Mouse (Mus musculus) hindbrain, postnatal 0 days (tissue): ENCODE measurements around the gene Rsph10b. TPM values are rescaled to one million over a fixed set of nuclear protein-coding genes. Genes with fewer than 3 reads are reported as not detected.

Experiments used
- ATAC-seq: fragments of 200-750 bp; cut with Nextera tagmentation; 2 replicates; pipeline ENCODE4 v1.8.0; 2017; ENCODE audit warnings: mild to moderate bottlenecking, moderate TSS enrichment, moderate library complexity
- DNase-seq: peaks from one replicate; pipeline ENCODE4 v3.0.0-alpha.2; 2015; ENCODE audit warnings: low spot score
- H3K27ac ChIP-seq: fragments of 300-500 bp; sonication (generic); 2 replicates; pipeline ENCODE4 v1.5.1; 2014; ENCODE audit warnings: mild to moderate bottlenecking
- H3K27me3 ChIP-seq: fragments of 300-500 bp; sonication (generic); 2 replicates; pipeline ENCODE4 v1.6.1; 2014; ENCODE audit warnings: low read length, mixed read lengths; ENCODE audit not compliant: insufficient read depth
- H3K36me3 ChIP-seq: fragments of 300-500 bp; sonication (generic); 2 replicates; pipeline ENCODE4 v1.6.1; 2014; ENCODE audit warnings: low read length, mixed read lengths; ENCODE audit not compliant: insufficient read depth
- H3K4me1 ChIP-seq: fragments of 300-500 bp; sonication (generic); 2 replicates; pipeline ENCODE4 v1.6.1; 2014; ENCODE audit warnings: antibody characterized with exemption, low read length, mixed read lengths; ENCODE audit not compliant: insufficient read depth
- H3K4me2 ChIP-seq: fragments of 300-500 bp; sonication (generic); 2 replicates; pipeline ENCODE4 v1.6.1; 2014; ENCODE audit warnings: low read depth, mild to moderate bottlenecking, low read length, moderate library complexity, mixed read lengths
- H3K4me3 ChIP-seq: fragments of 300-500 bp; sonication (generic); 2 replicates; pipeline ENCODE4 v1.5.1; 2014; ENCODE audit warnings: low read length
- H3K9ac ChIP-seq: fragments of 300-500 bp; sonication (generic); replicated peaks from 2 replicates; pipeline ENCODE4 v1.6.1; 2014; ENCODE audit warnings: mild to moderate bottlenecking, low read length, moderate library complexity, mixed read lengths
- H3K9me3 ChIP-seq: fragments of 300-500 bp; sonication (generic); 2 replicates; pipeline ENCODE4 v1.6.1; 2016; ENCODE audit warnings: low read length, mixed read lengths
- CTCF ChIP-seq: IDR thresholded peaks from 2 replicates; pipeline ENCODE4 v1.5.1; 2016; ENCODE audit warnings: antibody characterized with exemption, control low read depth, low read depth
- WGBS: fragments of 180-500 bp; shearing (Covaris S2); extraction: QIAGEN DNeasy Blood & Tissue Kit; methylation state at CpG from one replicate; pipeline ENCODE4 v1.1.7; 2014; 5-methylcytosine and 5-hydroxymethylcytosine counted together
- polyA plus RNA-seq: library from polyadenylated mRNA; unstranded; fragments of >200 nt; fragmentation: Nextera tagmentation; extraction: Ambion mirVana; gene quantifications from 2 replicates; pipeline ENCODE4 v1.2.1, GENCODE M21; 2015
- total RNA-seq: library from RNA; depleted of rRNA; stranded (reverse); fragments of >200 nt; gene quantifications from 2 replicates; pipeline ENCODE4 v1.2.3, GENCODE M21; 2014; rRNA removed

Rsph10b gene
- total RNA-seq (3.9 and 5.0 TPM in 2 replicates), polyA plus RNA-seq (5.6 TPM in 2 replicates)

- TF ChIP-seq CTCF = no peak
- Histone ChIP-seq H3K27ac (no peak within 1 kb of the TSS), H3K4me1 (no peaks in the 10 kb centered on the region), H3K36me3 (peaks cover 28% of the 10 kb centered on the region), H3K9ac (no peak within 1 kb of the TSS), H3K9me3 (no peaks in the 10 kb centered on the region), H3K4me2 (peak within 1 kb of the TSS; percentile 19; the same call in 1 of the 2 replicates), H3K4me3 (no peak within 1 kb of the TSS), H3K27me3 (no peaks in the 10 kb centered on the region)
- peak; percentile 48 for DNase-seq
- WGBS = 14% methylated on average over 8 of the region's 8 CpGs
- peak; percentile 32; the same call in 1 of the 2 replicates for ATAC-seq
Observed at GRCm38 (mm10) chr5:143932831-143933230, at the start of gene Rsph10b. Gene Rsph10b, plus strand, starts transcription at chr5:143933035.

GRCm38 (mm10) chr5:143885274-143885673 lies 47.6 kb upstream of the Rsph10b start:
- no peak overlapping the region for H3K27ac ChIP-seq
- ATAC-seq = no peak
- DNase-seq = no peak
- no peaks in the 10 kb centered on the region for H3K9me3 ChIP-seq
- 98% methylated on average over 3 of the region's 3 CpGs for whole genome bisulfite sequencing
- peaks cover 89% of the 10 kb centered on the region for H3K36me3 ChIP-seq
- H3K4me2 ChIP-seq = no peak overlapping the region
- no peak overlapping the region for H3K9ac ChIP-seq
- H3K4me3 ChIP-seq = no peak overlapping the region
- H3K4me1 ChIP-seq = no peaks in the 10 kb centered on the region
- no peak for TF ChIP-seq CTCF
- no peaks in the 10 kb centered on the region for H3K27me3 ChIP-seq

- Histone ChIP-seq H3K4me1 (no peaks in the 10 kb centered on the region), H3K4me3 (no peak overlapping the region), H3K9me3 (no peaks in the 10 kb centered on the region), H3K27ac (no peak overlapping the region), H3K9ac (no peak overlapping the region), H3K36me3 (peaks cover 52% of the 10 kb centered on the region), H3K4me2 (no peak overlapping the region), H3K27me3 (no peaks in the 10 kb centered on the region)
- WGBS = 90% methylated on average over 6 of the region's 6 CpGs
- no peak for TF ChIP-seq CTCF
- no peak for DNase-seq
- ATAC-seq = no peak
Observed at GRCm38 (mm10) chr5:143890741-143891140, 42.1 kb upstream of the Rsph10b start.

GRCm38 (mm10) chr5:143892255-143892886 lies 40.5 kb upstream of the Rsph10b start:
- Histone ChIP-seq H3K27ac (no peak overlapping the region), H3K9ac (no peak overlapping the region), H3K4me3 (no peak overlapping the region), H3K27me3 (no peaks in the 10 kb centered on the region), H3K4me1 (no peaks in the 10 kb centered on the region), H3K36me3 (peaks cover 44% of the 10 kb centered on the region), H3K4me2 (no peak overlapping the region), H3K9me3 (no peaks in the 10 kb centered on the region)
- ATAC-seq (no peak), DNase-seq (peak; percentile 14)
- WGBS = 76% methylated on average over 9 of the region's 9 CpGs
- peak; percentile 34 for TF ChIP-seq CTCF

GRCm38 (mm10) chr5:143893396-143893795 lies 39.4 kb upstream of the Rsph10b start:
- H3K27ac ChIP-seq = no peak overlapping the region
- DNase-seq = no peak
- H3K4me3 ChIP-seq = no peak overlapping the region
- H3K9ac ChIP-seq = no peak overlapping the region
- no peak for TF ChIP-seq CTCF
- no peak for ATAC-seq
- no peak overlapping the region for H3K4me2 ChIP-seq
- no peaks in the 10 kb centered on the region for H3K9me3 ChIP-seq
- peaks cover 44% of the 10 kb centered on the region for H3K36me3 ChIP-seq
- WGBS = 72% methylated on average over 5 of the region's 5 CpGs
- H3K27me3 ChIP-seq = no peaks in the 10 kb centered on the region
- H3K4me1 ChIP-seq = no peaks in the 10 kb centered on the region

GRCm38 (mm10) chr5:143897635-143898330 lies 35.1 kb upstream of the Rsph10b start, which contains the start of gene Ankrd61:
Gene Ankrd61, minus strand, starts transcription at chr5:143897685.
- 85% methylated on average over 14 of the region's 14 CpGs for WGBS
- no peak within 1 kb of the TSS for H3K9ac ChIP-seq
- H3K4me1 ChIP-seq = no peaks in the 10 kb centered on the region
- no peak for TF ChIP-seq CTCF
- no peak within 1 kb of the TSS for H3K4me2 ChIP-seq
- no peaks in the 10 kb centered on the region for H3K9me3 ChIP-seq
- no peak within 1 kb of the TSS for H3K27ac ChIP-seq
- peaks cover 49% of the 10 kb centered on the region for H3K36me3 ChIP-seq
- H3K27me3 ChIP-seq = no peaks in the 10 kb centered on the region
- H3K4me3 ChIP-seq = no peak within 1 kb of the TSS
- DNase-seq (no peak), ATAC-seq (no peak)
